Mouse (Mus musculus) spleen, adult 2 months (tissue): Measurements from ENCODE around the gene Gmds. TPM values are rescaled to one million over a fixed set of nuclear protein-coding genes. Genes with fewer than 3 reads are reported as not detected.

Source experiments
- DNase-seq, 2 experiments: peaks; one replicate each; pipeline versions ENCODE4 v3.0.0 to v3.0.0-alpha.2; 2012 to 2021; ENCODE audit warnings: low spot score in 2 of 2, low read depth in 1 of 2
- H3K27ac ChIP-seq: fragments of 200-500 bp; 2 replicates; pipeline ENCODE4 v1.5.1; 2012; ENCODE audit warnings: low read length, inconsistent platforms; ENCODE audit not compliant: insufficient read depth
- H3K27me3 ChIP-seq: fragments of 200-500 bp; 2 replicates; pipeline ENCODE4 v1.6.1; 2012; ENCODE audit warnings: mild to moderate bottlenecking, moderate library complexity, low read length, inconsistent platforms; ENCODE audit not compliant: control insufficient read depth, insufficient read depth
- H3K36me3 ChIP-seq: fragments of 200-500 bp; 2 replicates; pipeline ENCODE4 v1.6.1; 2012; ENCODE audit warnings: mild to moderate bottlenecking, low read length, inconsistent platforms; ENCODE audit not compliant: control insufficient read depth, insufficient read depth
- H3K4me1 ChIP-seq: fragments of 200-500 bp; 2 replicates; pipeline ENCODE4 v1.6.1; 2011; ENCODE audit warnings: inconsistent platforms; ENCODE audit not compliant: control insufficient read depth, insufficient read depth, insufficient read length
- H3K4me3 ChIP-seq: fragments of 200-500 bp; 2 replicates; pipeline ENCODE4 v1.5.1; 2011; ENCODE audit warnings: mild to moderate bottlenecking, inconsistent platforms; ENCODE audit not compliant: insufficient read depth, insufficient read length; ENCODE audit errors: extremely low read depth
- CTCF ChIP-seq: fragments of 200-500 bp; IDR thresholded peaks from 2 replicates; pipeline ENCODE4 v1.5.1; 2011; ENCODE audit warnings: mild to moderate bottlenecking, inconsistent platforms; ENCODE audit not compliant: insufficient read depth, insufficient read length, insufficient replicate concordance; ENCODE audit errors: extremely low read depth
- POLR2A ChIP-seq: fragments of 200-500 bp; IDR thresholded peaks from 2 replicates; pipeline ENCODE4 v1.6.1; 2011; ENCODE audit warnings: low read depth, low read length, inconsistent platforms
- WGBS: fragments of 180-500 bp; shearing (Covaris S2); methylation state at CpG from one replicate; pipeline ENCODE4 v1.1.7; 2018; 5-methylcytosine and 5-hydroxymethylcytosine counted together
- polyA plus RNA-seq: library from polyadenylated mRNA; depleted of rRNA; stranded (reverse); fragments of >200 nt; gene quantifications from 2 replicates; pipeline ENCODE4 v1.2.3, GENCODE M21; 2012

The Gmds gene
- polyA plus RNA-seq, 1 experiment: 7.9 TPM

GRCm38 (mm10) chr13:31892913-31893514 is 445.5 kb downstream of the Gmds start:
- Histone ChIP-seq H3K4me1 (no peaks in the 10 kb centered on the region), H3K36me3 (no peaks in the 10 kb centered on the region), H3K4me3 (no peak overlapping the region), H3K27ac (no peak overlapping the region), H3K27me3 (no peaks in the 10 kb centered on the region)
- WGBS: 87% methylated on average over 2 of the region's 2 CpGs
- TF ChIP-seq CTCF: no peak
- DNase-seq: no peak

DNA sequence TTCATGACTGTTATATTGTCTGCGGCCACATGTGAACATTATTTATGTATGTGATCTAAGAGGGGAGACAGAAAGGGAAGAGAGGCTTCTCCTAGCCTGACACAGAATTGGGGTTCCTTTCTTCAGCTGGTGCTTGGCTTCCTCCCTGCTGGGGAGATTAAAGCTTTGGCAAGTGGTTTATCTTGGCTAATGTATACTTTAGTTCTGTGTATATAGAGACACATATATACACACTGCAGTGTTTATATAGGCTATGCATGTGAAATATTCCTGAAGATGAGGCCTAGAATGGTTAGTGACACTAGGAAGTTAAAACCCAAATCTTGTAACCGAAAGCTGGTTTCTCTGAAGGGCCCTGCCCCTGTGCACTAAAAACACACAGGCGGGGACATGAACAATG is 450.0 kb downstream of the Gmds start:
- no peaks in the 10 kb centered on the region for H3K36me3 ChIP-seq
- H3K27me3 ChIP-seq: no peaks in the 10 kb centered on the region
- H3K4me3 ChIP-seq: no peak overlapping the region
- DNase-seq: no peak
- WGBS: 93% methylated on average over 3 of the region's 3 CpGs
- no peak overlapping the region for H3K27ac ChIP-seq
- TF ChIP-seq CTCF (no peak), POLR2A (no peak)
- H3K4me1 ChIP-seq: no peaks in the 10 kb centered on the region

GRCm38 (mm10) chr13:31885769-31886168 is 452.8 kb downstream of the Gmds start:
- Histone ChIP-seq H3K4me1 (no peaks in the 10 kb centered on the region), H3K36me3 (no peaks in the 10 kb centered on the region), H3K4me3 (no peak overlapping the region), H3K27ac (no peak overlapping the region), H3K27me3 (no peaks in the 10 kb centered on the region)
- WGBS: 85% methylated on average over 1 of the region's 1 CpGs
- DNase-seq: no peak
- TF ChIP-seq POLR2A (no peak), CTCF (no peak)

DNA sequence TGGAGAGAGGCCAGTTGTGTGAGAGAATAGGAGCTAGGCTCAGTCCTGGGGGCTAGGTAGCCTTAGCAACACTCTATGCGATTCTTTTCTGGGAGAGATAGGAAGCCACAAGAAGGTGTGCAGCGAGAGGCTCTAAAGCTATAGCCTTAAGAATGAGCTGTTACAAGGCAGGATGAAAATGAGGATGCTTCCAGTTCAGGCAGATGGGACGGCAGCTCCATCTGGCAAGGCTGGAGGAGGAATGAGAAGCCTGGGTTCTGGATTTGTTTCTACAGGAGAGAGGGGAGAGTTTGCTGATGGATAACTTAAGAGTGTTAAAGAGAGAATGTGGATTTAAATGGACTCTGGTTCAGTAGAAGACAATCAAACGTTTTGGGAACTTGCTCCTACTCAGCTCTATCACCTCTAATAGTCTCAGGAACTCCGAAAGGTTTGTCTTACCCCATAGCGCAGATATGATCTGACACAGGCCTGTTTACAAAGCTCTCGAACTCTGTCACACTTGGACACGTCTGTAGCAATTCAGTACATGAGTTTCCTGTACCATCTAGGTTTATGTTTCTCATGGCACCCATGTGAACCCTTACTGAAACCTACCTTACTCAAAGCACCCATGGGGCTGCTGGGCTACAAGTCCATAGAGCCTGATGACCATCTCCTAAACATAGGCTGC is 459.6 kb downstream of the Gmds start:
- no peaks in the 10 kb centered on the region for H3K27me3 ChIP-seq
- TF ChIP-seq POLR2A: no peak
- TF ChIP-seq CTCF: no peak
- 88% methylated on average over 8 of the region's 8 CpGs for WGBS
- no peak overlapping the region for H3K27ac ChIP-seq
- no peaks in the 10 kb centered on the region for H3K36me3 ChIP-seq
- H3K4me3 ChIP-seq: no peak overlapping the region
- DNase-seq: no peak
- no peaks in the 10 kb centered on the region for H3K4me1 ChIP-seq

- DNase-seq: no peak
- TF ChIP-seq POLR2A: no peak
- TF ChIP-seq CTCF: no peak
- 79% methylated on average over 4 of the region's 4 CpGs for WGBS
These were observed 461.5 kb downstream of the Gmds start for GRCm38 (mm10) chr13:31877061-31877460.

GRCm38 (mm10) chr13:31874427-31874826 is 464.1 kb downstream of the Gmds start:
- 79% methylated on average over 3 of the region's 3 CpGs for WGBS
- Histone ChIP-seq H3K4me3 (no peak overlapping the region), H3K27ac (no peak overlapping the region), H3K36me3 (no peaks in the 10 kb centered on the region), H3K4me1 (no peaks in the 10 kb centered on the region), H3K27me3 (no peaks in the 10 kb centered on the region)
- no peak for TF ChIP-seq POLR2A
- no peak for TF ChIP-seq CTCF
- DNase-seq: no peak

More at GRCm38 (mm10) chr13:31877061-31877460, 461.5 kb downstream of the Gmds start:
- no peaks in the 10 kb centered on the region for H3K36me3 ChIP-seq
- H3K4me3 ChIP-seq: no peak overlapping the region
- no peaks in the 10 kb centered on the region for H3K27me3 ChIP-seq
- H3K4me1 ChIP-seq: no peaks in the 10 kb centered on the region
- H3K27ac ChIP-seq: no peak overlapping the region

DNA sequence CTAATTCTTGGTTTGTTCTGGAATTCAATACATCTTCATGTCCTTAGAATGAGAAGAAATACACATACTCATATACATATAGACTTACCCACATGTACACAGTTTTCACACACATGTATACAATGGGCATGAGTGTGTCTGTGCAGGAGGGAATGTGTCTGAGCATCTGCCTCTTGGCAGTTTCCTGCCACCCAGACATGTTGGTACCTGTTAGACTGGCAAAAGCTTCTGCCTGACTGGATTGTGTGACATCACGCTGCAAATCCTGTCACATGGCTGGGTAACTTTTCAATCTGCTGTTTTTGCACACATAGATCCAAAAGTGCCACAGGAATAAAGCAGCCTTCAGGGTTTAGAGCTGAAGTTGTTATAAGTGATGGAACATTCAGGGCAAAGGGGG is 465.3 kb downstream of the Gmds start:
- no peak for TF ChIP-seq POLR2A
- TF ChIP-seq CTCF: no peak
- WGBS: 93% methylated on average over 1 of the region's 1 CpGs
- Histone ChIP-seq H3K4me3 (no peak overlapping the region), H3K27ac (no peak overlapping the region), H3K4me1 (no peaks in the 10 kb centered on the region), H3K27me3 (no peaks in the 10 kb centered on the region), H3K36me3 (no peaks in the 10 kb centered on the region)
- no peak for DNase-seq
